Mouse (Mus musculus): ENCODE data around the gene Slc27a5.
A peak's percentile ranks its signal among the peaks of the same experiment; 100 is the strongest.

The Slc27a5 gene

GRCm38 (mm10) chr7:12980291-12980690 is 17.7 kb downstream of the Slc27a5 start:
- DNase-seq (ENCODE audit: low spot score) = no peak

GRCm38 (mm10) chr7:12979776-12980175 is 18.2 kb downstream of the Slc27a5 start:
- DNase-seq (ENCODE audit: low spot score) = no peak

- DNase-seq (ENCODE audit: low spot score) = no peak
These were observed 18.9 kb downstream of the Slc27a5 start for GRCm38 (mm10) chr7:12978931-12979722.

DNA sequence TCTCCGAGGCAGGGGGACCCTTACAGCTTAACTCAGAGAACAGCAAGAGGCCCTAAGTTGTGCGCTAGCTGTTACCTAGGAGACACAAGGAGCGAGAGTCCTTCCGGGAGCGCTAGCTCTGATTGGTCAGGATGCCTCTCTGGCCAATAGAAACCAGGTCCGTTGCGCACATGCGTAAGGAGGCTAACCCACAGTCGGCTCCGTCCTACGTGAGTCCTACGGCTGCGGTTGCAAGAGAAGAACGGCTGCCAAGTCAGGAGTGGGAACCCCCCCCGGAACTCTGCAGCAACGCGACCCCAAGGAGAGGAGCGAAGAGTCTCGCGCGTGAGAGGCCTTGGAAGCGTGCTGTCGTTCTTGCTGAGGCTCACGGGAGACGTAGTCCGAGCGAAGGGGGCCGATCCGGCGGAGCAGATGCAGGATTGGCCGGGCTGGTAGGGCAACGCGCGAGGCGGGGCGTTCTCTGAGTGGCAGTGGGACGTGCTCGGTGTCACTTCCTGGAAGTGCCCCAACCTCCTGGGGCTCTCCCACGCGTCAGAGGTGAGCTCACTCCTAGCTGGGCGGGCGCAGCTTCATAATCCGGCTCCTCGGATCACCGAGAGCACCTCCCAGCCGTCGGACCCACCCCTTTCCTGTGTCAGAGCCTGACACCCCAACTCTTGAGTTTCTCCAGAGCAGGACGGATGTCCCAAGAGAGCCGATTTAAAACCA is 20.2 kb downstream of the Slc27a5 start, which contains the start of gene Zfp446:
TSS of gene Zfp446 (plus strand) at position 167 of the 708 bp plus-strand sequence.
- DNase-seq (ENCODE audit: low spot score) = peak; percentile 99

DNA sequence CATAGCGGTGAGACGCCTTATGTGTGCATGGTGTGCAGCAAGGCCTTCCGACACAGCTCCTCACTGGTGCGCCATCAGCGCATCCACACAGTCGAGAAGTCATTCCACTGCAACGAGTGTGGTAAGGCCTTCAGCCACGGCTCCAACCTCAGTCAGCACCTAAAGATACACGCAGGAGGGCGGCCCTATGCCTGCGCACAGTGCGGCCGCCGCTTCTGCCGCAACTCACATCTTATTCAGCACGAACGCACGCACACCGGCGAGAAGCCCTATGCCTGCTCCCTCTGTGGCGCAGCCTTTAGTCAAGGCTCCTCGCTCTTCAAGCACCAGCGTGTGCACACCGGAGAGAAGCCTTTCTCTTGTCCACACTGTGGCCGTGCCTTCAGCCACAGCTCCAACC is 27.1 kb downstream of the Slc27a5 start:
- DNase-seq (ENCODE audit: low spot score) = no peak

DNA sequence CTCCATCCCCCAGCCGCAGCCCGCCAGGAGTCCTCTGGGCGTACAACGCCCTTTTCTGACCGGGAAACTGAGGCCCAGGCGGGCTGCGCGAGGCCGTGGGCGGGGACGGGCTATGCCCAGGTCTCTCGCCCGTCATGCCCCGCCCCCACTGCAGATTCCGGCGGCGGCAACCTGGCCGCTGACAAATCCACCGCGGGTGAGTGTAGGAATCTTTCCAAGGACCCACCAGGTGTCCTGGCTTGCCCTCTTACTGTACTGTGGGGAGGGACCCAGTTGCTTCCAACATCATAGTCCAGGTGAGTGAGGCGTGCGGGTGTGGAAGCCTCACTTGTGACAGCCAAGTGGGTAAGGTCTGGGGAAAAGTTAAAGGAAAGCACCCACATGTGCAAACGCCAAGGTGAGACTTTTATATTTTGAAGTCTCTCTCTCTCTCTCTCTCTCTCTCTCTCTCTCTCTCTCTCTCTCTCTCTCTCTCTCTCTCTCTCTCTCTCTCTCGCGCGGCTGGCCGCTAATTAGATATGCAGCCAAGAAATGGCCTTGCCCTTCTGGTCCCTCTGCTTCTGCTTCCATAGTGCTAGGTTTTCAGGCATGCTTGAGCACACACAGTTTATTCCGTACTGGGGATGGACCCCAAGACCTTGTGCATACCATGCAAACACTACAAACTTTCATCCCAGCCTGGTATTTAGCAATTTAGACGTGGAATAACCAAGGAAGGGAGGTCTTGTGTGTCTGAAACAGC is 31.7 kb downstream of the Slc27a5 start:
- peak; percentile 52 for DNase-seq (ENCODE audit: low spot score)

- peak; percentile 85 for DNase-seq (ENCODE audit: low spot score)
These were observed 32.3 kb downstream of the Slc27a5 start, which contains the start of gene Zfp324 for GRCm38 (mm10) chr7:12965678-12966091. TSS of gene Zfp324 (plus strand) at chr7:12965838.

DNA sequence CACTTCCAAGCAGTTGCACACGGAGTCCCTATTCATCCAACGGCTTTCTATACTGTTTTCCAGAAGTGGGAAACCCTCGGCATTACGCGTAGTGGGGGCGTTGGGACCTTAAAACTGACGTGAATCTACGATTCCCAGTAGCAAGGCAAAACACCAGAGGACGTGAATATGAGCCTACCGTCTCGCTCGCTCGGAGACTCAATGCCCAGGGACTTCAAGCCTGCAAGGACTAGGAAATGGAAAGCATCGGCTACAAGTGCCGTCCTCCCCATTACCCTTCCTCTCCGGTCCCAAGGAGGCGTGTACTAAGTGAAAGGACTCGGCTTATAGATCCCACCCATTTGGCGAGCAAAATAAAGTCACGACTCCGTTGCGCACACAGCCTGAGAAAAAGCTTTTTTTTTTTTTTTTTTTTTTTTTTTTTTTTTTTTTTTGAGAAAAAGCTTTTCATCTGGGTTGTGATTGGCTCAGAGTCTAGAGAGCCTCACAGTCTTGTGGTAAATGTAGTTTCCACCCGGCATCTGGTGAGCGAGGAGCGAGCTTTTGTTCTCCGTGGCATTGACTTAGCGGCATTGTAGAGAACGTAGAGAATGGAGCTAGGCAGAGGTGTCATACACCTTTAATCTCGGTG is 36.4 kb downstream of the Slc27a5 start:
- DNase-seq (ENCODE audit: low spot score) = peak; percentile 82

GRCm38 (mm10) chr7:12959718-12960117 is 38.3 kb downstream of the Slc27a5 start:
- DNase-seq (ENCODE audit: low spot score) = no peak

DNA sequence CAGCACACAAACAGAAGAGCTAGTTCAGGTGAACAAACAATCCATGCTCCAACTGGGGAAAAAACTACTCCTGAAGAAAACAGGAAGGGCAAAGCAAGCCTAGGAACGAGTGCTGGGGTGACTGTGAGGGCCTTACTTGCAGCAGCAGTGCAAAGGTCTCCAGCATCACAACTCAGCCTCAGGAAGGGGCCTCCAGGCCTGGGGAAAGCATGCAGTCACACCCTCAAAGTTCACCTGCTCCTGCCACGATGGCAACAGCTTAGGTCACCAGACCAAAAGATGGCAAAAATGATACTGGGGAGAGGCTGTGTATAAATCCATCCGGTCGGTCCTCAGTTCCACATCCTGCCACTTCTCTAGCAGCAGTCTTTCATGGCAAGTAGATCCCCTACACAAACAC is 39.0 kb downstream of the Slc27a5 start:
- DNase-seq (ENCODE audit: low spot score) = no peak

- no peak for DNase-seq (ENCODE audit: low spot score)
These were observed 40.5 kb downstream of the Slc27a5 start for GRCm38 (mm10) chr7:12957511-12957910.

GRCm38 (mm10) chr7:12954896-12955295 is 43.1 kb downstream of the Slc27a5 start:
- no peak for DNase-seq (ENCODE audit: low spot score)

- no peak for DNase-seq (ENCODE audit: low spot score)
These were observed 48.1 kb downstream of the Slc27a5 start for GRCm38 (mm10) chr7:12949872-12950229.

GRCm38 (mm10) chr7:12949032-12949871 is 48.7 kb downstream of the Slc27a5 start:
- peak; percentile 96 for DNase-seq (ENCODE audit: low spot score)

DNA sequence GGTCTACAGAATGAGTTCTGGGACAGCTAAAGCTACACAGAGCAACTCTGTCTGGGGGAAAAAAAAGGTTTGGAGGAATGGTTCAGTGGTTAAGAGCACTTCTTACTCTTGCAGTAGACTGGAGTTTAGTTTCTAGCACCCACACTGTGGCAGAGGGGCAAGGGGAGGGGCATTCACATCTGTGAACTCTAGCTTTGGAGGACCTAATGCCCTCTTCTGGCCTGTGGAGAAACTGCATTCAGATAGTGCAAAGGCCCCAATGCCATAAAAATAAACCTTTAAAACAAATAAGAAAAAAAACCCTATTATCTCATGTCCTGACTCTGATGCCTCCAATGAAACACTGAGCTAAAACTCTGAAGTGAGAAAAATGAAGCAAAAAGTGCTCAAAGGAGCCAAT is 54.5 kb downstream of the Slc27a5 start:
- DNase-seq (ENCODE audit: low spot score) = peak; percentile 40

DNA sequence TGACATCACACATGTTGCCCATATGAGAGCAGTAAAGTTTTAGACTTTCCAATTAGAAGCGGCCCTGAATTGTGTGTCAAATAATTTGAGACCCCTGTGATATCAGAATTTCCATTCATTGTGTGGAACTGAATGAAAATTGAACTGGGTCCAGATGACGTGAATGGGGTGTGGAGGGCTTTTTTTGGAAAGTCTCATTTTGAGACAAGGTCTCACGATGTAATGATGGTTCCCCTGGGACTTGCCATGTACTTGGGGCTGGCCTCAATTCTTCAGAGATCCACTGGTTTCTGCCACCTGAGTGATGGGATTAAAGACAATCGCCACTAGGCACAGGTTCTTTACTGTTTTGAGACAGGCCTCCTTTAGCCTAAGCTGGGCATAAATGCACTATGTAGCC is 57.4 kb downstream of the Slc27a5 start:
- DNase-seq (ENCODE audit: low spot score) = no peak

All from T-cell, adult 2 months (primary cell).